Mouse (Mus musculus): ENCODE data around the gene Ttc25. TPM values are rescaled to one million over a fixed set of nuclear protein-coding genes. Genes with fewer than 3 reads are reported as not detected.

Ttc25 gene
- 0.16 and 0.96 TPM in 2 replicates for total RNA-seq (2015)
- not detected in 2 replicates for total RNA-seq (2017)

DNA sequence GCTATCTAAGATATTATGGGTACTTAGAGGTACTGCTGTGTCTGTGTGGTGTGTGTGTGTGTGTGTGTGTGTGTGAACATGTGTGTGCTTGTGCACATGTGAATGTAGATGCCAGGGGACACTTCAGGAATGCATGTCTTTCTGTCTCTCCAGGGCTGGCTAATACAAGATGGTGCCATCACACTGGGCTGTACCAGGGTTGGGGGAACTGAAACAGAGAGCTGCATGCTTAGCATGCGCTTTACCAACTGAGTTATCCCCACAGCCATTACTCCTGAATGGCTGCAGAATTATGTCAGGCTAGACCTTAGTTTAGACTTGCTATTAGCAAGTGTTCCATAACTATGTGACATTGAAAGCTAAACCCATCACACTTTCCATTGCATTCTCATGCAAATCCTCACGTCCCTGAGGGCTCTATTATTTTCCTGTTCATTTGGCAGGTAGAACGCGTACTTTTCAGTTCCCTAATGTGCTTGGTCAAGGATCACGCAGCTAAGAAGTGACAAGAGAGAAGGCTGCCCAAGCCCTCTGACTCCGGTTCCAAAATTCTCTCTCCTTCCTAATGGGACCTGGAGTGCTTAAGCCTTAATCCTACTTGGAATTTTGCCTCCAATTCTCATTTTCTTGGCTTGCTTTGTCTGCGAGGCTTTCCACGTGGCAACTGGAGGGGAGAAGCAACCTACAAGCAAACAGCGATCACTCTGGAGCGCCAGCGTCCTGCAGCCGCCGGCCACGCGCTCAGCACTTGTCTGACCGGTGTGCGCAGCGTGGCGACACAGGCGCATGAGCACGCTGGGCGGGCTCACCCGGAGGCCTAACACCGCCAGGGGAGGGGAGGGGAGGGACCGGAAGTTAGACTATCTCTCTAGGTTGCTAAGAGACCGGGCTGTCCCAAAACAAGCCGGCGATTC, at the start of gene Ttc25:
Ttc25 (plus strand) TSS at position 776 of the 914 bp plus-strand sequence.
- ATAC-seq (ENCODE audit: poor library complexity, severe bottlenecking): peak; percentile 99

DNA sequence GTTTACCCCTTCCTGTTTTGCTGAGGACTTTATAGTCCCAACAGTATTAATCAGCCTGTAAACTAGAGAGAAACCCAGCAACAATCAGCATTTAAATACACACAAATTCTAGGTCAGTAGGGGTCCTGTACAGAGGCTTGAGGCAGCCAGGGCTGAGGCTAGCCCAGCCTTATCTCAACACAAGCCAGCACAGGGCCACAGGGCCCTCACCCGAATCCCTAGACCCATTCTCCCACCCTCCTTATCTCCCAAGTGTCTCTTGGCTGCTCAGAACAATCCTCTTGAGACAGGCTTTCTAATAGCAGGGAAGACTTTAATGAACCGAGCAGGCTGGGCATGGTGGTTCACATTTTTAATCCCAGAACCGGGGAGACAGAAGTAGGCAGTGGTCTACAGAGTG, 45.2 kb upstream of the Ttc25 start:
- no peak for ATAC-seq (ENCODE audit: poor library complexity, severe bottlenecking)

DNA sequence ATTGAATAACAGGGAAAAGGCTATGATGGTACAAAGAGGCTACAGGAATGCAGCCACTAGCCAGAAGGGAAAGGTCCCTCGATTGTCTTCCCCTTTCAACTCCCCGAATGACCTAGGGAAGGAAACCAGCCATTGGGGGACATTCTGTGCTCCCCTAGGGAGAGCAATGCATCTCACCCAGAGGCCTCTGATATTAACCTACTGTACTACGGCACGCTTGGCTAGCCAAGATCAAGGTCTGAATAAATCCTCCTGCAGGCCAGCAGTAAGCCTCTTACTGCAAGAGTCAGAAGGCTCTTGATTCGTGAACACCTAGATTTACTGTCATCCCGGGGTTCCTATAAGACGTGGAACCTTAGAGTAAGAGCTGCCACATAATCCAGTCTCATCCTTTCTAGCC, 44.8 kb upstream of the Ttc25 start:
- no peak for ATAC-seq (ENCODE audit: poor library complexity, severe bottlenecking)

DNA sequence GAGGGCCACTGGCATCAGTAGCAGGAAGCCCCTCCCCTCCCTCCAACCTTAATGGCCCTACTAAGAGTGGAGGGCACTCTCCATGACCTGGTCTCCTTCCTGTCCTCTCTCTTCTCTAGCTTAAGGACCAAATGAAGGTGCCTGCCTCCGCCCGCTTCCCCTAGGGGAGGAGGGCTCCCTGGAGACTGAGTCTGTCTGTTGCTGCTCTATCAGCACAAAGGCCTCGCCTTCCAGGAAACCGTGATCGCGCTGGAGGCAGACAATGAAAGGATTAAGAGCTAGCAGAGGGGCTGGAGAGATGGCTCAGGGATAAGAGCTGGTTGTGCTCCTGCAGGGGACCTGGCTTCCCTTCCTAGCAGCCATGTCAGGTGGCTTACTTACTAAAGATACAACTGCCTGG, 44.1 kb upstream of the Ttc25 start:
- no peak for ATAC-seq (ENCODE audit: poor library complexity, severe bottlenecking)

DNA sequence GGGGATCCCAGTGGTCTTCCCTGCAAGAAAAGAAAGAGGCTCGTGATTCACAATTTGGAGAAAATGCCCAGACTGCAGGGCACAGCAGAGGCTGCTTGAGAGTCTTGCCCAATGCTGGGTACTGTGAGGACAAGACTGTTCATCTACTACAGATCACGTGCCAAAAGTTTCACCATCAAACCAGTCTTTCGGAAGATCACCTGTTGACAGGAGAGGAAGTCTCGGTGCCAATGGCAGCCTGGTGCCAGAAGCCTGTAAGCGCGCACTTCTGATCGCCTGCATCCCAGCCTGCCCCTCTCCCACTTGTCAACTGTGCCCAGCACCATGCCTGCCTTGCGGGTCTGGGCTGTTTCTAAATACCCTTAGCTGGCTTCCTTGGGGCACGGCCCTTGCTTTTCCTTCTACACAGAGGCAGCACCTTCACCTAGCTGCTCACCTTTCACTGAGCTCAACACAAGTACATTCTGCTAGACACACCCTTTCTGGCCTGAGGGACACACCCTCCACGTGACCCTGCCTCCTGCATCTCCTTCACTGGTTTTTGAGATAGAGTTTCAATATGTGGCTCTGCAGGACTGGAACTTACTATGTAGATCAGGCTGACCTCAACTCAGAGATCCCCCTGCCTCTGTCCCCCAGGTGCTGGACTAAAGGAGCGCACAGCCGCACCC, 40.3 kb upstream of the Ttc25 start:
- peak; percentile 62; the same call in 1 of the 2 replicates for ATAC-seq (ENCODE audit: poor library complexity, severe bottlenecking)

DNA sequence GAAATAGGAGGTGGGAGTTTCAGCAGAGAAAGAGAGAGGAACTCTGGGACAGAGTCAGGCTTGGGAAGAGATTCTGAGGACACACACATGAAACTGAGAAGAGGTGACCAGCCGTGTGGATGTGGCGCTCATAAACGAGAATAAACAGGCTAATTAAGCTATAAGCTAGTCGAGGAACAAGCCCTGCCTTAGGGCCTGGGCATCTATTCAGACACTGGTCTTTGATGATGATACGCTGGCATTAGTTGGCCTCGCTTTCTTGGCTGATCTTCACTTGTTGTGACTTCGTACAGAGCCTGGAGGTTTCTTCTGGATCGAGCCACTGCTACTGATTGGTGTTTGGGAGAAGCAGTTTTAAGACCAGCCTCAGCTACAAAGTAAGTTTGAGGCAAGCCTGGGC, 39.4 kb upstream of the Ttc25 start:
- ATAC-seq (ENCODE audit: poor library complexity, severe bottlenecking): no peak

DNA sequence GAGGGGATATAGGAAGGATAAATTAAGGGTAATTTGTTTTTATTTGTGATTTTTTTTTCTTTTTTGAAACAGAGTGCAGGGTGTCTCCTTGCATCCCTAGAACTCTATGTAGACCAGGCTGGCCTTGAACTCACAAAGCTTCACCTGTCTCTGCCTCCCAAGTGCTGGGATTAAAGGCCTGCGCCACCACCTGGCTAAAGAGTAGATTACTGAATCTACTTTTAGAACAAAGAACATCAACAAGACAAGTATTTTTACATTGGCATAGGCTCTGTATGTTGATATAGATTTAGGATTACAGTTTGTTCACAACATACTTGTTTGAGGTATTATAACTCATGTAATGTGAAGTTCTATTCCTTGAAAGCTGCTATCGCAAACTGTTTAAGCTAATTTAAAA, 34.9 kb upstream of the Ttc25 start:
- ATAC-seq (ENCODE audit: poor library complexity, severe bottlenecking): no peak

DNA sequence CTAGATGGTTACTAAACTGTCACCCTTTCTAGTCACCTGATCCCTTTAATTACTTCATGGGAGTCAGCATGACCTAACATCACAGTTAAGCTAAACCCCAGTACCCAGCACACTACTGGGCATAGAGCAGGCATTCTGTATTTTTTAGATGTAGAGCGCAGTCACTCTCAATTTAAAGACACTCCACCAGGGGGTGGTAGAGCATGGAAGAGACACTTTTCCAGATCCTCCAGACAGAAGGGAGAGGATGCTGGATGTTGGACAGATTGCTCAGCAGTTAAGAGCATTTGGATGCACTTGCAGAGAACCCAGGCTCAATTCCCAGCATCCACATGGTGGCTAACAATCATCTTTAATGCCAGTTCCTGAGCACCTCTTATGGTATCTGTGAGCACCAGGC, 33.0 kb upstream of the Ttc25 start:
- no peak for ATAC-seq (ENCODE audit: poor library complexity, severe bottlenecking)

DNA sequence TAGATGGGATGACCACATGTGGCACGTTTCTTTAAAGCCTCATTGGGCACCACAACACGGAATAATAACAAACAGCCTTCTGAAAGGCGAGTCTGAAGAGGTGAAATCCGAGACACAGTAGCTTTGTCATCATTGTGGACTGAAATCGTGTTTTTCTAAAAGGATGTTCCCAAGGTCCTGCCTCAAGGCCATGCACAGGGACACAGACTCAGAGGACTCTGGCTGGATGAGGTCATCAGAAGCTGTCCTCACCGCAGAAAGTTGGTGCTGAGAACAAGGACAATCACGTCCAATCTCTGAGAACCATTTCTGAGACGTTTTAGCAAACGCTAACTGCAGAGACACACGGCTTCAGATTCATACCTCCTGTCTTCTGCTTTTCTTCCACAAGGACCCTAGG, 31.7 kb upstream of the Ttc25 start:
- no peak for ATAC-seq (ENCODE audit: poor library complexity, severe bottlenecking)

DNA sequence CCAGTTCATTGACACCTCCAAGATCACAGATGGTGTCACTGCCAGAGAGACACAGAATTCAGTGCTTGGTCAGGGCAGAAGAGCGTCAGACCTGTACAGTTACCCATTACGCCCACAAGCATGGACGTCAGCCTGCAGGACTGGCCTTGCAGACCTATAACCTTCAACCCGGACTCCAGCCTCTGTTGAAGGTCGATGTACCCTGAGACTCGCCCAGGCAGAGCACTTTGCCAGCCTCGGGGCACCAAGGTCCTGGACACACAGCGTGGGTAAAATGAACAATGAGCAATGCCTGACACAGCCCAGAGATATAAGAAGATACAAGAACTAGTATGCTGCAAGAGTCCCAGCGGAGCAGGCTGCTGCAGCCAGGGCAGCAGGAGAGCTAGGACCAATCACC, 30.3 kb upstream of the Ttc25 start:
- ATAC-seq (ENCODE audit: poor library complexity, severe bottlenecking): no peak

DNA sequence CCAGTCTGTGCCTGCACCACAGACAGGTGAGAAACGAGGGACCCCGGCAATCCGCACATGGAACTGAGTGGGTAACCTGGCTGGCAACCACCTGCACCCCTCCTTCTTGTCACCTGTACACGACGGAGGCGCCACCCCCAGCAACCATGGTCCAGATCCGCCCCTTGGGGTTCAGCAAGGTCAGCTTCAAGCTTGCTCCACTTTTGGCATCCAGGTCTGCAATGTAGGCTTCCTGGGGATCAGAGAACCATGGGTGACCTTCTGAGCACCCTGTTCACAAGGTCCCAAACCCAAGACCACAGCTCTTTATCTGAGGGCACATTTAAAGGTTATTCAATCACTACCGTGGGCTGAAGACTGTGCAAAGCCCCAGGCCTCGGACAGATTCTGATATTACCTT, 29.6 kb upstream of the Ttc25 start:
- no peak for ATAC-seq (ENCODE audit: poor library complexity, severe bottlenecking)

DNA sequence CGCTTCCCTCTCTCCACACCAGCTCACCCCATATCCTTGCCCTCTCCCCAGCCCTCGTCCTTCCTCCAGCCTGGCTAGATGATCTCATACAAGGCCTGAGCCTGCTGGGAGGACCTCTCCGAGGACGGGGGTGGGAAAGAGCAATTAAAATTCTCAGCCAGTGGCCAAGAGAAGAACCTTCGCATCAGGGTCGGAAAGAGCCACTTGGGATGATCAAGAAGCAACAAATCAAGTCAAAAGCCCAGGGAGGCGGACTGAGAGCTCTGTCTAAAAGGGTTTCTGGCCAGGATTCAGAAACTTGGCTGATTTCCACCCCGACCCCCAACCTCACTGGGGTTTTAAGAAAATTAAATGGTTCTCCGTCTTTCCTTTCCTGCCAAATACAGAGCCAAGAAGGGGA, 29.1 kb upstream of the Ttc25 start:
- ATAC-seq (ENCODE audit: poor library complexity, severe bottlenecking): no peak

DNA sequence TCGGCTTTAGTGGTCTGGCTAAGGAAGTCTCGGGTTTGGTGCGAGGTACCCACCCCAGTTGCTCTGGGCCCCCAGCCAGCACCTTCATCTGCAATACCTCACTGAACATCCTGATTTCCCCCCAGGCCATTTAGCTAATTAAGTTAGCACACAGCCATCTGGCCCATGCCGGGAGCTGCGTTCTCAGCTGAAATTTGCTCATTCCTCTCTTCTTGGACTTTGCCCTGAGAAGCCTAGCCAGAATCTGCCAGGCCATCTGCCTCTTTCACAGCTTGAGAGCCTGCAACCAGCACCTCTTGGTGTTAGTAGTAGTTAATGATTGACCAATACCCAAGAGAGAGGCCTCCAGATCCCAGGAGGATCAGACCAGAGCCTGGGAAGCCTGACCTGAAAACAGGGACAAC, 27.2 kb upstream of the Ttc25 start:
- no peak for ATAC-seq (ENCODE audit: poor library complexity, severe bottlenecking)

DNA sequence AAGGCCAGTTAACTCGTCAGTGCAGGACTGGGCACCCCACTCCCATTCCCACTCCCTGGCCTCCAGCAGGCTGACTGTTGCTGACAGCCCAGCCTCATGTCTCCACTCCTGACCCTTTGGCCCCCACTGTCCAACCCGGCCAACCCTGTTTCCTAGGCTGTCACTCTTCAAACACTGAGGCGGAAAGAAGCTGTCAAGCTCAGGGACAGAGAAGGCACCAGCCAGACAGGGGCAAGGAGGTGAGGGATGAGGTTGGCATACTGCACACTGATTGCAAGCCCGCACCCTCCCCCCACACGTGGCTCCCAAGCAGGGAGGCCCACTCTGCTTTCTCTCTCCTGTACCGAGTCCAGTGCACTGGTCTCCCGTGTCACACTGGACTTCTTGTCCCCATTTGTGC, 26.2 kb upstream of the Ttc25 start:
- no peak for ATAC-seq (ENCODE audit: poor library complexity, severe bottlenecking)

DNA sequence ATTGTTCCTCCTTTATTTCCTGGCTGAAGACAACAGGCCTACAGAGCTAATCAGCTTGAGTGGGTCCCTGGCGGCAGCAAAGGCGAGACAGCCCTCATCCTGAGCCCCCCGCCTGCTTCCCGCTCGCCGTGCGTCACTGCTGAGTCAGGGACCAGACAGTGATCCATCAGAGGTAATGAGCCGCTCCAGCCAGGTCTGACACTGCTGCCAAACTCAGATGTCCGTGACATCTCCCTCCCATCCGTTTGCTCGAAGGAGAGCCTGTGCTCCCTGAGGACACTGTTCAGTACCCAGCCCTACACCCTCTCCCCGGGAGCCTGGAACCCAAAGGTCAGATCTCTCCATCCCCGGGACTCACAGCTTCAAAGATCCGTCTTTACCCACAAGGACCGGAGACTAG, 24.6 kb upstream of the Ttc25 start:
- ATAC-seq (ENCODE audit: poor library complexity, severe bottlenecking): no peak

DNA sequence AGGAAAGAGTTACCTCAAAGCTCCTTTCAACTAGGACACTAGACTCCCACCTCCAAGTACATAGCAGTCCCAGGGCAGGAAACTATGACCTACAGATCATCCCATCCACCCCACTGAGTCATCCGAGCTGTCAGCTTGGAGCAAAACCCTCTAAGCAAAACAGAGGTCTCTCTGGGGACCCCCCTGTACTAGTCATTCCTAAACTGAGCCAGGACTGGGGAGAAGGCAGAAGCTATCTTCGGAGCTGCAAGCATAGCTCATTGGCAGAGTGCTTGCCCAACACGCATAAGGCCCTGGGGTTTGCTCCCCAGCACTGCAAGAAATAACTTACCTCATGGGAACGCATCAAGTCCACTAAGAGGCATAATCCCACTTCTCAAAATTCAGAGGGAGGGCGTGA, 21.0 kb upstream of the Ttc25 start:
- ATAC-seq (ENCODE audit: poor library complexity, severe bottlenecking): no peak

DNA sequence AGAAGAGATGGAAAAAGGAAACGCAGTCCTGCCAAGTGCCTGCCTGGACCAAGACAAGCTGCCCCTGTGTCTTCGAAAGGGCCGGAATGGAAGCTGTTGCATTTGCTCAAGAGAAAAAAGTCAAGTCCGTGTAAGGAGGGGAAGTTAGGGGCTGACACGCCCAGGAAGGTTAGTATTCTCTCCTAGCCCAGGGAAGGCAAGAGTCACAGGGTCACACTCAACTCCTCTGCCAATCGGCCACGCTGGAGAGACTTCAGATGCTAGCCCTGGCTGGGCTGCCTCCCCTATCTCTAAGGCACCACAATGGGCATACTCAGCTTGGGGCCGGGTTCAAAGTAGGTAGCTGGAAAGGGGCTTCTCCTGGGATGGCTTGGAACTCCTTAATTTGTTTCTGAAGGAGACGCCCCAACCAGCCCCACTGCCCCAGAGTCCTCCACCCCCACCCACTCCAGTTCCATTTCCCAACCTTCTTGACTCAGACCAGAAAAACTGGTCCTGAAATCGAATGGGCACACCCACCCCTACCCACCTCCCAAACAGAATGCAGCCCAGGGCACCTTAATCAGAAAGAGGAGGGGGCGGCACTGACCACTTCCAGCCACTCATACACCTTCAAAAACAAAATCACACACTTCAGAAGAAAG, 20.3 kb upstream of the Ttc25 start:
- ATAC-seq (ENCODE audit: poor library complexity, severe bottlenecking): peak; percentile 28; the same call in 1 of the 2 replicates

DNA sequence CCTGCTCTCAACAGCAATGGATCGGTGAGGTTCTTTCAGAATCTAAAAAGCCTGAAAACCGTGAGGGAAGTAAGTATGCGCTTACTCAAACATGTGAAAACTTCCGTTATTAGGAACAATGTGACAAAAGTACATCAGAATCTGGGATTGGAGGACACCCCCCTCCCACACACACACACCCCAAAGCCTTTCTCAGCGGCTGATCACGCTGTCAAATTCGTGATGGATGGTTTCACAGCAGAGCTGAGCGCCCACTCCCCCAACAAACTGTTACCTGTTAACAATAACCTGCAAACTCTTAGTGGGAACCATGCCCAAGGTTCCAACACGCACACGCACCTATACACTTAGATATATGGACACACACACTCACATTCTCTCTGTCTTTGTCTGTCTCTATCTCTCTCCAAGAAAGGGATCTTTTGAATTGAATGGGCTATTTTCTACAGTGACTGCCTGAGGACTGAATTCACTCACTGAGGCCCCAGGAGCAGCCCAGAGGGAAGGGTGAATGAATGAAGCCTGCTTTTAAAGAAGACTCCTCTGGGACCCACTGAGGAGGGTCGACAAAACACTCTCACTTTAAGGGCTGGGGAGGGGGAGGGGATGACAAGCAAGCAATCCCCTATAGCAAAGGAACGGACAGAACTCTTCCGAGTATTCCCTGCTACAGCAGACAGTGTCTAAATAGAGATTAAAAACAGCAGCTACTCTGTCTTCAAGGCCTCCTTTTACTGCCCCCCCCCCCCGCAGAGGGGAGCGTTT, 19.2 kb upstream of the Ttc25 start:
- no peak for ATAC-seq (ENCODE audit: poor library complexity, severe bottlenecking)

DNA sequence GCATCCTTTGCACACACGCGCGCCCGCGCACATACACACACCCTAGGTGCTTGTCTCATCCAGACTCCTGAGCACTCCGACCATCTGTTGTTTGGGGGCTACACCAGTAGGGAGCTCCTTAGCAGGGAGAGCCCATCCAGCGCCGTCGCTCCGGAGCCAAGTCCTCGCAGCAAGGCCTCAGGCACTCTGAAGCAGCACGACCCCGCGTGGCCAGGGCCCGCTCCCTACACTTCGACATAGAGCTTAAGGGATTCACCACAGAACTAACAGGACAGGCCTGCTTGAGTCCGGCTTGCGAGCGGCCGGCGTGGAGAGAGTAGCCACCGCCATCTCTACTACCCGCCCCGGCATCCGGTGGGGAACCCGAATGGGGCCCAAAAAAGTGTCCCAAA, 18.3 kb upstream of the Ttc25 start:
- peak; percentile 14 for ATAC-seq (ENCODE audit: poor library complexity, severe bottlenecking)

DNA sequence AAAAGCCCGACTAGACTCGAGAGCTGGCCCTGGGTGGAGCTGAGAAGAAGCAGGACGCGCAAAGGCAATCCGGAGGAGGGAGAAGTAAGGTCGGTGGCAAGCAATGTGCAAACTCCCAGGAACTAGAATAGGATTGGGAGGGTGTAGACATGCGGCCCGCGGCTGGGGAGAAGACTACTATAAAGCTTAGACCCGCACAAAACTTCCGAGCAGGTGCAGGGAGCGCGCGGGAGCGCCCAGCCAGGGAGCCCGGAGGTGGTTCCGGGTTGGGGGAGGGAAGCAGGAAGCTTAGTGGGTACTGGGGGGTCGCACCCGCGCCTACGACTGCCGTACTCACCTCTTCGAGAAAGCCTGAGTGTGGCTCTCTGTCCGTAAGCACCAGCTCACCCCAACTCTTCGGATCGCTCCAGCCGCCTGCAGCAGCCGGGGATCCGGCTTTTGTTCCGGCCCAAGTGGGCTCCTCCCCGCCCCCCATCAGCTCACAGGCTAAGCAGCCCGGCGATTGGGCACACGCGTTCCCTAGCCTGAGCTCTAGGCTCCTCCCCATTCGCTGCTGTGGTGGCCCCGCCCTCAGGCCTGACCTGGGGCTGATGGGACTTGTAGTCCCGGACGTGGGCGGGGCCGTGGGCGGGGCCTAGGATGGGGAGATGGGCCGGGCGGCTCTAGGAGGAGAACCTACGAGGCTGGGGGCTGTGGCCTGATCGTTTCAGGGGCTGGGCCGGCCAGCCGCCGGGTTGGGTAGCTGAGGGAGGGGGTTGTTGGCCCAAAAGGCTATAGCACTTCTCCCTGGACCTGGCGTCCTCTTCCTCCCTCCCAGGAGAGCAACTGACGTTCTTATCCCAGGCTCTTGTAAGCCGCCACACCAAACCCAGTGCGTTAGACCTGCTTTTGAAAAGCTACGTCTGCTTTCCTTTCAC, 17.7 kb upstream of the Ttc25 start, which contains the start of gene Acly:
Acly (minus strand) TSS at position 543 of the 917 bp plus-strand sequence.
- ATAC-seq (ENCODE audit: poor library complexity, severe bottlenecking): peak; percentile 95

Data from megakaryocyte, adult 5-6 weeks (primary cell).